Mouse (Mus musculus) lung, postnatal 36 days (tissue): Measurements from ENCODE around the gene Ndufa7.

ENCODE experiments used
- DNase-seq: peaks from one replicate; pipeline ENCODE4 v3.0.0; 2022; ENCODE audit warnings: mixed read lengths

Ndufa7 gene

DNA sequence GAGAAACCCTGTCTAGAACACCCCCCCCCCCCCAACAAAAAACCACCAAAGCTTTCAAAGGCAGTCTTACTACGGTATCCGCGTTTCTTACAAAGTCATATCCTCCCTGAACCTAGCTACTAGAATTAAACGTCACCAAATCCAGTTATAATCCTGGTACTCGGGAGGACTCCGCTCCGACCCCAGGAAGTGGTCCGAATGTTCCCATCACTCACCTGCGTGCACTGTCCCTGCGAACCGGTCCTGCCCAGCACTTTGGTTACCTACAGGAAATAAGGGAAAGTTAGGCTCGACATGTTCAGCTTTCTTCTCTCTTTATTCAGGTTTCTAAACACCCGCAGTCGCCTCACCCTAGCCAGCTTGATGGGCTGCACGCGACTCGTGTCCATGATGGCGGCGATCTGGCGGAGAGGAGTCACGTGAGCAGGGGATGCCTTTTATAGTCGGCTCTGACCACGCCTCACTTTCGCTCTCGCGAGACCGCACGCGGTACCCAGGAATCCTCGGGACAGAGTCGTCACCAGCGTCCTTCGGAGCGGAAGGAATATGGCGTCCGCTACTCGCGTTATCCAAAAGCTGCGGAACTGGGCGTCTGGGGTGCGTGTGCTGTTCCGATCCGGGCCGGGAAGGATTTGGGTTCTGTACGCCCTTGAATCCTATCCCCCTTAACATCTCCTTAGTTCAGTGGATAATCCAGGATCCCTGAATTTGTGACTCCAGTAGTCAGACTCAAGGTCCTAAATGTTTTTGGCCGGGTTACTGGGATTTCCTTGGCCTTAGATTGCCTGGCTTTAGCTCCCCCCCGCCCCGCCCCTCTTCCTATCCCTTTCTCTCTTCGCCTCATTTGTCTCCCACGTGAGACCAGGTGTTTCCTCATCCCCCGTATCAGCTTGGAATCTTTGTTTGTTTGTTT is at the start of gene Ndufa7, which contains the start of gene Rps28:
Ndufa7 (plus strand) TSS at position 489 of the 913 bp plus-strand sequence.
Rps28 (minus strand) TSS at position 479 of the 913 bp plus-strand sequence.
- peak; percentile 99 for DNase-seq

DNA sequence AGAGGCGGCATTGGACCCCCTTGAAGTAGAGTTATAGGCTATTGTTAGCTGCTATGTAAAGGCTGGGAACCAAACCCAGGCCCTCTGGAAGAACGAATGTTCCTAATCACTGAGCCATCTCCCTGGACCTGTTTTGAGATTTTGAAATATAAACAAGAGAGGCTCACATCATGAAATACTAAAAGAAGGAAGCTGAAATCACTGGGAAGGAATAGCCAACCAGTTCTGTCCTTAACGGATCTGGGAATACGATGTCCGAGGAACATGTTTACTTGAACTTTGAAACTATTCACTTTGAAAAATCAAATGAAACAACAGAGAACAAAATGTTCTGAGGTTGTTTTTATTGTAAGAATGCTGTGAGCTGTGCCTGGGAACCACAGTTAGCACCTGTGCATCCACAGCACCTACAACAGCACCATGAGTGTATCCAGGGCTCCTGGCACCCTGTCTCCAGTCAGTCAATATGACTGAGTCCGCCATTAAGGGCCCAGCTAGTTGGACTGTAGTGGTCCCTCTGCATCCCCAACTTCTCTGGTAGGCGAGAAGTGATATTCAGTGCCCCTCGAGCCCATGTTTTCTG is 49.7 kb upstream of the Ndufa7 start:
- no peak for DNase-seq

DNA sequence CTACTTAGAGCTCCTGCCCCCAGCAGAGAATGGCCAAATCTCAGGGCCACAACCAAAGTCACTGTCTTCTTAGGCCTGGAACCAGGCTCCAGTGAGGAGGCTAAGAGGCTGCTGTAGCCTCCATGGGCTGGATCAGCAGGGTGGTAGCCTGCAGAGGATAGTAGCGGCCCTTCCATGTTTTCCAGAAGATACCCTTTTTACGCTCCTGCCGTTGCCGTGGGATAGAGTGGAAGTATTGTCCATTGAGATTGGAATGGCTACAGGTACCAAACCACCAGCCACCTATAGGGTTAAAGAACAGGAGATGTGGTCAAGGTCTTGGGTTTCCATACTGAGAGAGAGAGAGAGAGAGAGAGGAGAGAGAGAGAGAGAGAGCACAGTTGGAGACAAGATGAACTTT is 49.1 kb upstream of the Ndufa7 start:
- DNase-seq, result no peak

DNA sequence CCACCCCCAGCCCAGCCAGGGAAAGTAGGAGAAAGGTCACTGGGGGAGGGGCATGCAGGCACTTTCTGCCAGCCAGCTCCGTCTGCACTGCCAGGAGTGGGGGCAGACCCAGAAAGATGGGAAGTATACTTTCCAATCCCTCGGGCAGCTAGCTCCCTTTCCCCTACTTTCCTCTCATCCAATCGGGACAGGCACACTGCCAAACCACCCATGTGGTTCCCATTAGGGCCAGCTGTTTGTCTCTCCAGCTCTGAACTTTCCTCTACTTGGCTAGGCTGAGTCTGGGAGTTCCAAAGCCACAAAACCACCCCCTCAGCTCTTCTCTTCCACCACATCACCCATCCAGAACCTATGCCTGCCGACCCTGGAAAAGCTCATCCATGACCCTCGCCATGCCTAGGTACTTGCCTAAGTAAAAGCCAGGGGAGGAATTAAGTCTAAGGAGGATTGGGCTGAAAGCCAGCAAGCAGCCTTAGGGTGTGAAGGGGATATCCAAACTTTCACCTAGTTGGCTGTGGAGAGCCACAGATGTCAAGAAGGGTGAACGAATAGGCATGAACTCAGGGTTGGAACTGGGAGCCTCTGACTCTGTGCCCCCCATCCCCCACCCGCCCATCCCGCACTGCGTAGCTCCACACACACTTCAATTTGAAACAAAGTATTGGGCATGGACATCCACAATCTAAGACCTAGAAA is 45.0 kb upstream of the Ndufa7 start:
- peak; percentile 95 for DNase-seq

DNA sequence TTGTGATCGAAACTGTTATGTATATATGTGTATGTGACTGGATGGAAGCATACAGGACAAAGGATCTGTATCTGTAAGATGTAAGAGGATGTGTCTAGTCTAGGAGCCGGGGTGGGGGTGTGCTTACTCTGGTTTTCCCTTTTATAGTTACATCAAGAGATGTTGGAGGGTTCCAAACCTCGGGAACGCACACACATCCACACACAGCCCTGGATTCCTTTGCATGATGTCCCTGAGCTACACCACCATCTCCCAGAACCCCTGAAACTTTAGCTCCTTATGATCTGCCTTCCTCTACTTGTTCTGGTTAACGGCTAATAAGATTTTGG is 44.4 kb upstream of the Ndufa7 start:
- DNase-seq, result no peak

DNA sequence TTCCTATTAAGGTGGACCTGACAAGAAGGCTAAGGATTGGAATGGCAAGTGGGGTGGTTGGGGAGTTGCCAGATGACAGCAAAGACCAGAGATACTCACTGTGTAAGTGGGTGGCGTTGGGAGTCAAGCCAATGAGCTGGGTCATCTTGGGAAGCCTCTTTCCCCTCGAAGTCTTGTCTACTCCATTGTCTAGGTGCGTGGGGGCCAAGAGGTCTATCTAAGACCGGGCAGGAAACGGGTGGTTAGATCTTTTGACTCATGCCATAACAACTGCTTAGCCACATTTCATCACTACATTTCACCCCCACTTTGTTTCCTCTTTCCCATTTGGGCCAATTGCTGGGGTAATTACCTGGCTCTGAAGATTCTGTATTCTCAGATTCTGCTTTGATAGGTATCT is 43.9 kb upstream of the Ndufa7 start:
- DNase-seq, result peak; percentile 76

DNA sequence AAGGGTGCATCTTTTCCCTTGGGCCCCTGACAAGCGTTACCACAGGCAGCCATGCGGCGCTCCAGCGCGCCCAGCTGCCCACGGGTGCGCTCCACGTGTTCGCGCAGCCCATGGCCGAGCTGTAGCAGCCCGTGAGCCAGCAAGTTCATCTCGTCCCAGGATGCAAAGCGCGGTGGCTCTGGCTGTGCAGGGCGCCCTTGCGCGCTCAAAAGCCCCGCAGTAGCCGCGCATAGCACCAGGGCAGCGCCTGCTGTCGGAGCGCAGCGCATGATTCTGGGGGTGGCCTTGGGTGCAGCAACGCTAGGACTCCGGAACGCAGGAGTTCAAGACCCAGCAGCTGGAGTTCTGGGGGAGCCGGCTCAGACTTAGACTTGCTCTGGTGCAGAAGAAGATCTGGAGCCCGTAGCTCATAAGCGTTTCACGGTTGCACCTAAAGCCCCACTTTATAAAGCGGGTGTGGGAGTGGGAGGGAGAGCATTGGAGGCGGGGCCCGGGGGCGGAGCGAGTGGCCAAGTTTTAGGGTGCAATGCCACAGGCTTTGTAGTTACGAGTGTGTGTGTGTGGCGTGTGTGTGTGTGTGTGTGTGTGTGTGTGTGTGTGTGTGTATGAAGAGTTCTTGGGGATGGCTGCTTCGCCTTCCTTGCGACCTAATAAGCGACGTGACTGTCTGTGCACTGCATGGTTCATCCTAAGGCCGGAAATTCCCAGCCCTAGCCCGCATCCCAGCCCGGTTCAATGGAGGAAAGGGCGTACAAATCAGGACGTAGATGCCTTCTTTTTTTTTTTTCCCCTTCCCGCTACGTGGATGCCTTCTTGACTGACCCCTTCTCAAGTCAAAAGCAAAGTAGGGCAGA is 43.0 kb upstream of the Ndufa7 start, which contains the start of gene Angptl4:
Angptl4 (minus strand) TSS at position 707 of the 854 bp plus-strand sequence.
- DNase-seq, result peak; percentile 88

DNA sequence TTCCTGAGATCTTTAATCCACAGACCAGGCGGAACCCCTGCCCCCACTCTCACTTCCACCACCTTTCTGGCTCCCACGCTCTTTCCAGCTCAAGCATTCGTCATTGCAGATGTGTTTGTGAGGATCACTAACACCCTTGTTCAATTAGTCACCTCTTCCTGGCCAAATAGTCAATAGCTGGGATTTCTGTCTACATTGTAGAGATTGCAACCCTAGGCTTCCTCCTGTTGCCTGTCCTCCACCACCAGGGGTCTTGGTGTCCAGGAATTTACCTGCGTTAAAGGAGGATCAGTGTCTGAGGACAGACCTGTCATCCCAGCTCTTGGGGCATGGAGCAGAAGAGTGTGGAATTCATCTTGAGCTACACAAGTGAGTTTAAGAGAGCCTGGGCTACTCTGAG is 42.3 kb upstream of the Ndufa7 start:
- DNase-seq, result no peak

DNA sequence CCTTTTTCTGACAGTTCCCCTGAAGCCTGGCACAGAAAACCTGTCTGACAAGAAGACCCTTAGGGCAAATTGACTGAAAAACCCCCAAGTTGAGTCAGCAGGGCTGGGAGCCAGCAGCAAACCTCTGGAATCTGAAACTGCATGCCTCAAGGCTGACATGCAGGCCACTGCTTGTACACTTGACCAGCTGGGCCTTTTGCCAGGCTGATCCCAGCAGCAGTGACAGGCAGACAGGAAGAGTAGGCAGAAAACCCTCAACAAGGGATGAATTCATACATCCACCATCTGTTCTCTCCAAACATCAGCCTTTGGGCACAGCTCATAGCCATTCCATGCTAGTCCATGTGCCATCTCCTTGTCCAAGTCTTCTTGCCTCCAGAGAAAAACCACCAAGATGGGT is 41.0 kb upstream of the Ndufa7 start:
- DNase-seq, result peak; percentile 93

DNA sequence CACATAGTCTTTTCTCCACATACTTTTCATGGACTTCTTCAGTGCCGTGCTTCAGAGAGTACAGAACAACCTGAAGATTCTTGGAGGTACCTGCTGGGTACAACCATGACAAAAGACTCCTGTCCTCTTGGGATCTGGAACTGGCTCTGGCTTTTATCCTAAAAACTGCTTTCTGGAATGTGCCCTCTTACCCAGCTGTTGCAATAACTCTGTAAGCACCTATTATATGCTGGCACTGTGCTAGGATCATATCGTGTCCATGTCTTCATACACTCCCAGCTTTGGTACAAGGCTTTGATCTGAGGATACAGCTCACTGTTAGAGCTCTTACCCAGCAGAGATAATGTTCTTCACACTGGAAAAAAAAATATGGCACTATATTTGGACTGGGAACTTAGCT is 39.4 kb upstream of the Ndufa7 start:
- no peak for DNase-seq

DNA sequence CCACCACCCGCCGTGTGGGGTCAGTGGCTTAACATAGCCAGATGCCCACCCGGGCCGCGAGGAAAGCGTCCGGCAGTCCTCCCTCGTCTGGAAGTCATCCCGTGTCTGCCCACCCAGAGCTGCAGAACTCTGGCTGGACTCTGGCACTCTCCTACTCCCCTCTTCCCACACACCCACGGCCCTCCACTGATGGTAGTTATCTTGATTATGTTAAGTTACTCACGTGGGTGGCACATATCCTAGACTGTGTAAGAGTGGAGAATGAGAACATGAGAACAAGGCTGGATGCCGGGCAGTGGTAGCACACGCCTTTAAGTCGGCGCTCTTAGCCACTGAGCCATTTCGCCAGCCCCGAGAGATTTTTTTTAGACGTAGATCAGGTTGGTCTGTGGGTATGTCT is 38.0 kb upstream of the Ndufa7 start:
- no peak for DNase-seq

DNA sequence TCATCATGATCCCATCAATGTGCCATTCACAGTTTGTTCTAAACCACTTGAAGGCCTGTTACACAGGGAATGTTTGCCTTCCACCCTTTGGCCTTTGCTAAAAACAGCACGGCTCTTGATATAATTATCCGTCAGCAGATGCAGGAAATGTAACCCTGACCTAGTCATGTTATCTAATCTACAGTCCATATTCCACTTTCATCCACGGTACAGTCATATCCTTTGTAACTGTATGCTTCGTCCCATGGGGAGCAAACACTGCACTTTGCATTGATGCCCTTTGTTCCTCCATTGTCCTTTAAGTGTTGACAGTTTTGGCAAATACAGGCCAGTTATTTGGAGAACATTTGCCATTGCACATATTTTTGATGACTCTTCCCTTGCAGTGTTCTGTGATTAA is 35.6 kb upstream of the Ndufa7 start:
- DNase-seq, result no peak

DNA sequence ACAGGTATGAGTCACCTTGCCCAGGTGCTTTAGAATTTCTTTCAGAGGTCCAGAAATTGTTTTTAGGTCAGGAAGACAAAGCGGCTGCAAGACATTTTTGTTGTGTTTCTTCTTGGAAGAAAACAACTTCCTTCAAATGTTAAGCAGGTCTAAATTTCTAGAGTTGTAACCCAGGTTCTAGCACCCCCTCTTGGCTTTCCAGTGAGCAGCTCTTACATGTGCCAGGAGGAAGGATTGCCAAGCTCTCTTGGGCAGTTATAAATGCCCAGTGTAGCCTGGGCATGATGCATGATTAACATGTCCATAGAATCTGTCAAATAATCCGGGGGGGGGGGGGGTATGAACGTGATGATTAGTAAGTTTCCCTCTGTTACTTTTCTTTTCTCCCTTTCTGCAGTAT is 26.1 kb upstream of the Ndufa7 start:
- DNase-seq, result peak; percentile 71

DNA sequence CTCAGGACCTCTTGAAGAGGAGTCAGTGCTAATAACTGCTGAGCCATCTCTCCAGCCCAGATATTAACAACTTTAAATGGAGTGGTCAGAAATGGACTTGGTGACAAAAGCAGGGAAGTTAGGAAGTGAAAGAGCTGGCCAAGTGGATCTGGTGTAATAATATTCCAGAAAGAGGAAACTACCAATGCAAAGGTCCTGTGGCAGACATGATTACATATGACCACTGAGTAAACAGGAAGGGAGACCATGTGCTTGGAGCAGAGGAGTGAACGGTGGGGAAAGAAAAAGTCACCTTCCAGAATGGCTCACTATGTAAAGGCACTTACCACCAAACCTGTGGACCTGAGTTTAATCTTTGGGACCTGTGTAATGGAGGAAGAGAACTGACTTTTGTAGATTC is 25.1 kb upstream of the Ndufa7 start:
- DNase-seq, result no peak

DNA sequence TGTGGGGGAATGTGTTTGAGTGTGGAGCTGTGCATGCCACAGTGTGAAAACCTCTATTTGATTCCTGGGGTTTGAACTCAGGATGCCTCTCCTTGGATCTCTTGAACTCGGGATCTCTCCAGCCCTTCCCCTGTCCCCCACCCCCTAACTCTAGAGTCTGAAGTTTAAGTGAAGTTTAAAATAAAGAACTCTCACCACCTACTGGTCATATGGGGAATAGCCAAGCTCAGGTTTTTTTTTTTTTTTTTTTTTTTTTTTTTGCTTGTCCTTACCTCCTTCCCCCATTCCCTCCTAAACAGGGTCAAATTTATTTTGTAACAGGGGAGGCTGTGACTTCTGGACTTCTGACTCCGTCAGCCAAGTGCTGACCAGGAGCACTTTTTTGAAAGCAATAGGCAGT is 22.2 kb upstream of the Ndufa7 start:
- no peak for DNase-seq

DNA sequence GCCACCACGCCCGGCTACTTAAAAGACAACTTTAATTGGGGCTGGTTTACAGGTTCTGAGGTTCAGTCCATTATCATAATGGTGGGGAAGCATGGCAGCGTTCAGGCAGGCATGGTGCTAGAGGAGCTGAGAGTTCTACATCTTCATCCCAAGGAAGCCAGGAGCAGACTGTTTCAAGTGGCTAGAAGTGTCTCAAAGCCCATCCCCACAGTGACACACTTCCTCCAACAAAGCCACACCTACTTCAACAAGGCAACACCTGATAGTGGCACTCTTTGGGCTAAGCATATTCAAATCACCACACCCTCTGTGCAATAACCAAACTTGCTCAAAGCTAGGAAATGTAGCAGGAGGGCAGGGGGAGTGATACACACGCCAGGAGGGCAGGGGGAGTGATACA is 20.2 kb upstream of the Ndufa7 start:
- DNase-seq, result peak; percentile 56

DNA sequence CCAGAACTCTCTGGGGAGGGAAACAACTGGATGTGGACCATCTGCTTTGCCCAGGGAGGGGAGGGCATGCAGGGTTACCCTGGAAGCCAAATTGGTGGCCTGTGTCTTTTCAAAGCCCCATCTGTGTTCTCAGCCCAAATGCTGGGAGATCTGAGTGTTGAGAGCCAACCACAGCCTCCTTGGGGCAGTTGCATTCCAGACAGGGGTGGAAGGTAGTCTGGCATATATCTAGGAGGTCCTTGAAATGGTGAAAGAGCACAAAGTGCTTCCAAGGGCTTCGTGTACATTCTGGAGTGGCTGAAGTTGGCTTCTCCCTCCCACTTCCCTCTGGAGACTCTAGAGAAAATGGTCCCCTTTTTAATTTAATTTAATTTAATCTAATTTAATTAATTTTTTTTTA is 19.6 kb upstream of the Ndufa7 start:
- DNase-seq, result peak; percentile 74

DNA sequence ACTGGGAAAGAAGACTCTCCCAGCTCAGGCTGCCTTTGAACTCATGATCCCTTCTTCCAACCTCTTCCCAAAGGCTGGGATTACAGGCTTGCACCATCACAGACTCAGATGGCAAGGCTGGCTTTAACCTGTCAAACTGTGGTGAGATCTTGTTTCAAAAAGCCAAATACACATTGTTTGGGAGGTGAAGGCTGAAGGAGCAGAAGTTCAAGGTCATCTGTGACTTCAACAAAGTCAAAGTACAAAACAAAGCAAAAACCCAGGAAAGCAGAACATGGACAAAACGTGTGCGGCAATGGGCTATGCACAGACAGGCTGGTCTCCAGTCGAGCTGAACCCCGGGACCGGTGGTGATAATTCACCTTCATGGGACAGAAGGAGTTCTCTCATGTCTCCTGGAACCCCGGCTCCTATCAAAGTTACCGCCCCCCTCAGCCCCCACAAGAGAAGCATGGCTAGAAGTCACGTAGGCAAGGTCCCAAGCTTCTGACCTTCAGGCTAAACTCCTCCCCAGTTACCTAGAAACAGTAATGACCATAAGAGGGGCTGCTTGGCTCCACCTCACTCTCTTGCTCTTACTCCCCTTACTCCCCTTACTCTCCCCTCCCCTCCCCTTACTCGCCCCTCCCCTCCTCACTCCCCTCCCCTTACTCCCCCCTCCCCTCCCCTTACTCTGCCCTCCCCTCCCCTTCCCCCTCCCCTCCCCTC is 17.0 kb upstream of the Ndufa7 start:
- no peak for DNase-seq

DNA sequence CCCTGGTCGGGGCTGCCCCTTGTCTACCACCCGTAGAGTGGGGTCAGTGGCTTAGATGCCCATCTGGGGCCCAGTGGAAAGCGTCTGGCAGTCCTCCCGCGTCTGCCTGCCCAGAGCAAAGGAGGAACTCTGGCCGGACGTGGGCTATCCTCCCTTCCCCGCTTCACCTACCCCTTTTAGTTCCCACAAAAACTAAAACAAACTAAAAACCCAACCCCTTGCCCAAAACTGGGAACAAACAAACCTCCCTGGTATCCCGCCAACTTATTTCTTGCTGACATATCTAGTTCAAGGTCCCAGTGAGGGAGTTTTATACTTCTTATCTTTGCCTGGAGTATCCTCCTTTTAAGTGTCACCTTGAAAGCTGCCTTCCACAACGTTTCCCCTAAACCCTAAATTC is 16.2 kb upstream of the Ndufa7 start:
- DNase-seq, result no peak

DNA sequence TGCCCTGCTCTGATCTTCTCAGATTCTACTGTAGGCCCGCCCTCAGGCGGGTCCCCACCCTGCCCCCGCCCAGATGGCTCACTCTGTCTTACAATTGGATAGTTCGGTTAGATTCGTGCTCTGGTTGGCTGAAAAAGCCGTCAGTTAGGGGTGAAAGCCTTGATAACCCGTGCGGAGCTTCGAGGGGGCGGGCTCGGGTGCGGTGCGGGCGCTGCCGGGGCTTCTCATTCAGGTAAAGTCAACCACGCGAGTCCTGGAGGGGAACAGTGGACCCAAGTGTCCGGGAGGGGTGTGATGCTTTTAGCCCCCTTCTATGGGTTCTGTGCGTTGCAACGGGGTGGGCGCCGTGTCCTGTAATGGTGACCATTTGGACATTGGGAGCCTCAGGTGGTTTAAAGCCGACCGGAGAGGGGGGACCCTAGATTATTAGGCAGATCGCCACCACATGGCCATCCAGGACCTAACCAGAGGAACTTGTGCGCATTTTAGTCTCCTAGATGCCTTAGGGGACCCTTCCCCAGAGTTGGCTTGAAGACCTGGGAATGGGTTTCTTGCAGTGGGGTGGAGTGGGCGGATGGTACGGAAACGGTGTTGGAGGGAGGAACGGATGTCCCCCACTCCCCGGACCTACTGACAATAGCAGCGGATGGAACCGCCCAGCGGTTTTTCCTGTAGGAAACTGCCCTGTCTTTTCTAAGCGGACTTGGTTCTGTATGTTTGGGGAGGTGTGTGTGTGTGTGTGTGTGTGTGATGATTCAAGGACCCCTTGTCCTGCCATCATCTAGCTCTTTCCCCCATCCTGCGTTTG is 13.8 kb upstream of the Ndufa7 start, which contains the start of gene Kank3:
Kank3 (plus strand) TSS at position 186 of the 808 bp plus-strand sequence.
- DNase-seq, result peak; percentile 98

DNA sequence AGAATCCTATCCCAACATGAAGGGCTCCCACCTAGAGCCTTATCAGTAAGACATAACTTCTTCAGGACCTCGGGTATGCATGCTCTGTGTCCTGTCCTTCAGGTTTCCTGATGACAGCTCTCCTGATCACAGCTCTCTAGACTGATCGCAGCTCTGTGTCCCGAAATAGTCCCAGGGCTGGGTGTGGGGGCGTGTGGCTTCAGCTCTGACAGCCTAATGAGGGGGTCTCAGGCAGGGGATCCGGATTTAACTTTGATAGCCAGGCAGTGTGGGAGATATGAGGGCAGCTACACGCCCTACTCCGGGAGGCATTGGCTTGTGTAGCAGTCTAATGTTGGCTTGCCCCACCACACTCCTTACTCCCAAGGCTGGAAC is 13.2 kb upstream of the Ndufa7 start:
- DNase-seq, result no peak
